Mouse (Mus musculus) left cerebral cortex, postnatal 36 days (tissue): Measurements from ENCODE around the gene Dnajc25. TPM values are rescaled to one million over a fixed set of nuclear protein-coding genes. Genes with fewer than 3 reads are reported as not detected.

ENCODE experiments used
- DNase-seq, 2 experiments: peaks; one replicate each; pipeline ENCODE4 v3.0.0; 2021 to 2022; ENCODE audit warnings: low spot score in 2 of 2, mixed read lengths in 1 of 2
- intact Hi-C: fragments of 180-260 bp; cut with DNase I; formaldehyde crosslinking; loops from one replicate; pipeline ENCODE4 v1.15.1; 2025
- total RNA-seq, 2 experiments: library from RNA; stranded (reverse); gene quantifications; 2 replicates each; pipeline ENCODE4 v1.2.3; 2021

Dnajc25 gene
- total RNA-seq, 2 experiments from 2014 or later: 5.7 to 6.1 TPM

DNA sequence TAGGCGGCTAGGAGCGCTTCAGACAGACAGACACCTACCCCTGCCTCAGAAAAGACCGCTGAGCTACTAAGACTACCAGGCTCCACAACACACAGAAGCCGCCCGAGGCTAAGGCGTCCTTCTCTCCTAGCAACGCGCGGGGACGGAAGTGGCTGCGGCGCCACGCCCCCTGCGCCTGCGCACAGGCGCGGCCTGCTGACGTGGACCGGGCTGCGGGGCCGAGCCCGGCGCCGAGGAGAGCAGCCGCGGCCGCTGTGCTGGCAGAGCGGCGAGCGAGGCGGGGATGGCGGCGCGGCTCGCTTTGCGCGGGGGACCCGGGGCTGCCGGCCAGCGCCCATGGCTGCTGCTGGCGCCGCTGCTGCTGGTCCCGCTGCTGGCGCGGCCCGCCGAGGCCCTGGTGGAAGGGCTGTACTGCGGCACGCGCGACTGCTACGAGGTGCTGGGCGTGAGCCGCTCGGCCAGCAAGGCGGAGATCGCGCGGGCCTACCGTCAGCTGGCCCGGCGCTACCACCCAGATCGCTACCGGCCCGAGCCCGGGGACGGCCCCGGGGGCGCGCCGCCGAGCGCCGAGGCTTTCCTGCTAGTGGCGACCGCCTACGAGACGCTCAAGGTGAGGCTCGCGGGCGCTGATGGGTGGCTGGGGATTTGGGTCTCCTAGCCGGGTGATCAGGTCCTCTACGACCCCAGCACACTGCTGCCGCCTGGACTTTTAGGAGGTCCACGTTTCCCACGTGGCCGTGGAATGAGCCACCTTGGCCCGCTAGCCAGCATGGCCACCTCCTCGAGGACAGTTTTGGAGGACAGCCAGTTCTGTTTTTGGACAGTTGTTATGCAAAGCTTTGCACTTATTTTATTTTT, 8.3 kb downstream of the Dnajc25 start, which contains the start of gene Gm20503:
TSS of gene Gm20503 (plus strand) at position 263 of the 858 bp plus-strand sequence.
- intact Hi-C loops: no loop called here

GRCm38 (mm10) chr4:59003806-59004200, 8.9 kb downstream of the Dnajc25 start:
- intact Hi-C loops: no loop called here

More for the DNA sequence above, 8.3 kb downstream of the Dnajc25 start, which contains the start of gene Gm20503:
- DNase-seq: peak; percentile 90 to 94

DNA sequence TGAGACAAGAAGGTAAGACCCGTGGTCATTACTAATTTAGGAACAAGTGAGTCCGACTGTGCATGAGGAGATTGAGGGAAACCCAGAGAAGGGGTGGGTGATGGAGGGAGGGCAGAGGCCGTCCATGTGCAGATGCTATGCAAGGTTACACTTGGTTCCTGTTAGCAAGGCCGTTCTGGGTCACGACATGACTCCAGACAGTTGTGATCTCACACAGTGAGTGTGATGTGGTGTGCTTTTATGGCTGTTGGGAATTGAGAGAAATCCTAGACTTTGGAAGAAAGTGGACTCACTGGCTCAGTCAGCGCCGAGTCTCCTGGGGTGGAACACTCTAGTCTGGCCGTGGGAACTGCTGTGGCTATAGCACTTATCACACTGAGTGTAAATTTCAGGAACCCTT, 11.3 kb downstream of the Dnajc25 start:
- intact Hi-C loops: no loop called here
- DNase-seq: no peak

More at GRCm38 (mm10) chr4:59003806-59004200, 8.9 kb downstream of the Dnajc25 start:
- no peak for DNase-seq

GRCm38 (mm10) chr4:59007016-59007415, 12.2 kb downstream of the Dnajc25 start:
- no peak for DNase-seq
- intact Hi-C loops: no loop called here

DNA sequence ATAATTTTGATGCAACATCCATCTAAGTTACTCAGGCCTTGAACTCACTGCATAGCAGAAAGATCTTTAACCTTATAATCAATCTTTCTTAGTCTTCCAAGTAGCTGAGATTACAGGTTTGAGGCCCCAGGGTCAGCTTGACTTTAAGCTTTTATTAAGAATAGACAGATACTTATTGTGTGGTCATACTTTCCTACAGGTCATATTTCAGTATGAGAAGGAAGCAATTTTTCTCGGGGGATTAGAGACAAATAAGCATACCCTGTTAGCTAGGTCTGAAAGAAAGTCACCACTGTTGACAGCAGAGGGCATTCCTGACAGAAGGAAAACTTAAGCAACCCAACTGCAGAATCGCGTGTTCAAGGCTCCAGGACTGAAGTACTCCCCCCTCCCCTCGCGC, 13.1 kb downstream of the Dnajc25 start:
- no peak for DNase-seq
- intact Hi-C loops: no loop called here

DNA sequence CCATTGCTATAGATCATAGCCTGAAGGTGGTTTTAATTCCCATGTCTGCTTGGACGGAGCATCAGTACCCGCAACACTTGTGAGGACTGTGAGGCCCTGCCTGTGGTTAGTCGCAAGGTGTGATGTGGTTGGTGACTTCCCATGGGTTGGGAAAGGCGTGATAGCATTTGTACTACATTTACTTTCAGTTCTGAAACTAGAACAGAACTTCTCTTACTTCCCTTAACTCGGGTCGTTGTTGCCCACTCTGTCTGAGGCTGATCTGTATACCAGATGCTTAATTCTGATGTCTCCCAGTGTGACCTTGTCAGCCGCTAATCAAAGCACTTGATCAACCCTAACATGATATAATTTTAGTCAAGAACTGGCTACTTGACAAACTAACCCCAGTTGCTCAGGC, 14.3 kb downstream of the Dnajc25 start:
- intact Hi-C loops: no loop called here
- DNase-seq: no peak

- DNase-seq: no peak
- intact Hi-C loops: no loop called here
Observed at GRCm38 (mm10) chr4:59009696-59010095, 14.8 kb downstream of the Dnajc25 start.

- intact Hi-C loops: no loop called here
- no peak for DNase-seq
Observed at GRCm38 (mm10) chr4:59011446-59011845, 16.6 kb downstream of the Dnajc25 start.

GRCm38 (mm10) chr4:59015181-59015580, 20.3 kb downstream of the Dnajc25 start:
- no peak for DNase-seq
- intact Hi-C loops: no loop called here

- intact Hi-C loops: no loop called here
- DNase-seq: no peak
Observed at GRCm38 (mm10) chr4:59016922-59017321, 22.1 kb downstream of the Dnajc25 start.

DNA sequence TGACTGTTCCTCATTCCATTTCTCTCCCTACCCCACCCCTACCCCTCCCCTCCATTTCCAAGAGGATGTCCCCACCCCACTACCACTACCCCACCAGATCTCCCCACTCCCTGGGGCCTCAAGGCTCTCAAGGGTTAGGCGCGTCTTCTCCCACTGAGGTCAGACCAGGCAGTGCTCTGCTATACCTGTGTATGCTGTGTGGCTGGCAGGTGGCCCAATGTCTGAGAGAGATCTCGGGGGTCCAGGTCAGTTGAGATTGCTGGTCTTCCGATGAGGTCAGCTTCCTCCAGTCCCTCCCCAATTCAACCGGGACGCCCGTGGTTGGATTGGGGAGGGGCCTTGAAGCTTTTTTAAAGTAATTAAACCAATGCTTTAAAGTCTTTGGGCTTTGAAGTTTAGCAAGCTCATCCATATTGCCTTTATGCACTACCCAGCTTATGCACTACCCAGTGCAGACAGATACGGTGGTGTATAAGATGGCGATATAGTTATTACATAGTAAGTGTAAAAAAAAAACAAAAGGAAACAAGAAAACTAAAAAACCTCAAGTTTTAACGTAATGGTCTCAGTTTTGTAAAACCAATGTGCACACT, 39.6 kb downstream of the Dnajc25 start:
- DNase-seq: no peak

DNA sequence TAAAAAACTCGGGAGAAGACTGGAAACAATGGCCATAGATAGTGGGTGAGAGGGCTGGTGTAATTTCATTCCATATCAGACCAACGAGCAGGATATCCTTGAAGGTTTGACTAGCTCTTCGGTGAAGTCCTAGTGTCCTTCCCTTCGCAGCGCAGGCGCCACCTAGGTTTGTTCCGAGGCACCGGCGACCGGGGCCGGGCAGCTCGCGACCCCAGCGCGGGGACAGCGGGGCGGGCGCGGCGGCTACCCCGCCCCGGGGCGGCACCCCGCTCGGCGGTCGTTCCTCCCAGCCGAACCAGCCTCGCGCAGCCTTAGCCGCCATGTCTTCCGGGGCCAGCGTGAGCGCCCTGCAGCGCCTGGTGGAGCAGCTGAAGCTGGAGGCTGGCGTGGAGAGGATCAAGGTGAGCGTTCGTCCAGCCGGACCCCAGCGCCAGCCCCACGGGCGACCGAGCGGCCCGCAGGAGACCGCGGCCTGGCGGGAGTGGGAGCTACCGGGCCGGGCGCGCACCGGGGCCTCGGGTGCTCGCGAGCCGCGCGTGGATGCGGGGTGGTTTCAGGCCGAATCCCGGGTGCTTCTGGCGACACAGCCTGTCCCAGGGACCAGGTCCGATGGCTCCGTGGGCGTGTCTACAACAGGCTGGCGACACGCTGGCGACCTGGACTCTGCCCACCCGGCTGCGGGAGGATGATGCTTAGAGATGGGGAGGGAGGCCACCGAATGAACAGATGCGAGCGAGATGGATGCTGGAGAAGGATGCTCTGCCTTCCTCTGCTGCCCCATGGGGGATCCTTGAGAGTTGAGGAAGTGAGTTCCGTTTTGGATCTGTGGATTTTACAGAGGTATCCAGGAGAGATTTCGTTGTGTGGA, 40.3 kb downstream of the Dnajc25 start, which contains the start of gene Gng10:
TSS of gene Gng10 (plus strand) at position 171 of the 868 bp plus-strand sequence.
- peak; percentile 79 to 81 for DNase-seq
- intact Hi-C loops: no loop called here

More for the DNA sequence above, 39.6 kb downstream of the Dnajc25 start:
- intact Hi-C loops: no loop called here

DNA sequence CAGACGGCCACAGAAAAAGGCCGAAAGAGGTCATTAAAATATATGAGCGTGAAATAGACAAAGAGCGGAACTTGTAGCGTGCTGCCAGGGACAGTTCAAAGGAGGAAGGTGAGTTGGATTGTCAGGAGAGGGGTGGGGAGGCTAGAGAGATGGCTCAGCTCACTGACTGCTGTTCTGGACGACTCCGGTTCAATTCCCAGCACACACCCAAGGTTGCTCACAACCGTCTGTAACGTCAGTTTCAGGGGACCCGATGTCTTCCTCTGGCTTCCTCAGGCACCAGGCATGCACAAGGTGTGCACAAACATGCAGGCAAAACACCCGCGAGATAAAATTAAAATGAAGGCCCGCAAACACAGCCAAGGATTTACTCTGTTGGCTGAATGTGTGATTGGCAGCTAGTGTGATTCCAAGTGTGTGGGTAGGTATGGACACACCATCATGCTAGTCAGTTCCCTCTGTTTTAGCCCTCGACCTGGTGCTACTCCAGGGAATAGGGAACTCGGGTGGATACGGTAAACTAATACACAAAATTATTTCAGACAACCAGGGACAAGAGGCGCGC, 41.0 kb downstream of the Dnajc25 start:
- intact Hi-C loops: loop anchor here (2.0 kb wide), 1 partner anchor 51 kb away; no protein-coding TSS in a partner anchor
- DNase-seq: peak in 1 of 2 experiments; percentile 26

GRCm38 (mm10) chr4:59036490-59037127, 41.7 kb downstream of the Dnajc25 start:
- peak; percentile 54 to 63 for DNase-seq
- intact Hi-C loops: loop anchor here (2.0 kb wide), 1 partner anchor 52 kb away; no protein-coding TSS in a partner anchor

DNA sequence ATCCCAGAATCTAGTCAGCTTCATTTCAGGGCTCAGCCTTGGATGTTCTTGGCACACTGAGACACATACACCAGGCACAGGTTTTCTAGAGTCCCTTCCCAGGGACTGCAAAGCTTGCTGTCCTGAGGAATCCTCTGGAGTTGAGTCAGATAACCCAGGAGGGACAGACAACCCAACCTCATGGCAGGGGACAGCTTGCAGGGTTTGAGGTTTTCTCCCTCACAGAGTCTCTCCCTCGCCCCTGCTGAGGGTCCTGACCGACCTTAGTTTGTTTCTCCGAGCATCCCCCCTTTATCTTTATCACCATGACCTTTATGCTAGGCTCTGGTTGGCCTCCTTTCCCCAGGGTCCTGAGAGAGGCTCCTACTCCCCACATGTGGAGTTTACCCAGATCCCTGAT, 42.7 kb downstream of the Dnajc25 start:
- intact Hi-C loops: loop anchor here (2.0 kb wide), 1 partner anchor 53 kb away; no protein-coding TSS in a partner anchor
- no peak for DNase-seq

DNA sequence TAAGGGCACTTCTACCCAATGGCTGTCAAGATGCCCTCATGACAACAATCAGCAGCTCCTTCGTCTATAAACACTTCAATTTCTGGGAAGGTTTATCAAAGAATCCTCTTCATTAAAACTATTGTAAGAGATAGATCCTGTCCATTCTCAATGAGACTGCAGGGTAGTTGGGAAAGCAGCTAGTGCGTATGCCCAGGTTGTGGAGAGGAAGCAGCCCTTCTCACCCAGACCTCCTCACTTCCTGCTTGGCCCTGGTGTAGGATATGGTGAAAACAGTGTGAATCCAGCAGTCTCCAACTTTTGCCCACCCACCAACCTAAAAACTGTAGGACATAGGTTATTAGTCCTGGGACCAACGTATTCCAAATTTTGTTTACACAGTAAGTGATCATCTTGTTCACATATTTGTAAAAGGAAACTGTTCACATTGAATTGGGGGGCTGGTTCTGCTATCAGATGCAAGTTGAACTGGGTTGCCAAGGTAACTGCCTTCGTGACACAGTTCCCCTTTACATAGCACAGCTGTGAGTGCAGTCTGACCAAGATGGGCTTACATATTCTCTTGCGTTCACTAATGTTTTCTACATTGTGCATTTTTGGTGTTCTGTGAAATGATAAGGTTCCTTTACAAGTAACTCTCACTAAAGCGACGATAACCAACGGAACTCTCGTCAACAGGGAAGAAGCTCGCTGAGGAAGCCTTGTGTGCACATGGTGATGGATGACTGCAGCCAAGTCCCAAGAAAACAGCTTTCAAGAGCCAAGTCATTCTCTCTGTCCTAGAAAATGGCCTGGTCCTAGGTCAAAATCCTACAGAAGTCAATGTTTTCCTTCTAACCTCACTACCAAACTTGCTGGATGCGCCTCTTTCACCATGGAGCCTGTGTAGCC, 45.8 kb downstream of the Dnajc25 start:
- DNase-seq: no peak
- intact Hi-C loops: no loop called here

GRCm38 (mm10) chr4:59043074-59043473, 48.2 kb downstream of the Dnajc25 start:
- DNase-seq: no peak
- intact Hi-C loops: no loop called here

DNA sequence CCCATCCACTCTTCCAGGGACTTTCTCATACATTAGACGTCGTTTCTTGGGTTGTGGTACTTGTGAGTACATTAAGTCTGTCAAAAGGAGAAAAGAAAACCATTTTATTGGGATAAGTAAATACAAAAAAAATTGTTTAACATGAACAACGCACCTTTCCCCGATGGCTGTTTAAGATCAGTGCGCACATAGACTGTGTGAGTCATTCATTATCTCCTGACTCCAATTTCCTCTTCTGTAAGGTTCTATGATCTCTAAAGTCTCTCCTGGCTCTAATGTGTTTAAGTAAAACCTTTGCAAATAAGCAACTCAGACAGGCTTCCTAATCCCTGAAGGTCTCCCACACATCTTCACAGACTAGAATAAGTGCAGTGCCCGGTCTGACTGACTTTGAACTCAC, 49.0 kb downstream of the Dnajc25 start:
- intact Hi-C loops: no loop called here
- DNase-seq: no peak
